Mouse (Mus musculus): Measurements from ENCODE around the gene Plxna1. TPM values are rescaled to one million over a fixed set of nuclear protein-coding genes. Genes with fewer than 3 reads are reported as not detected.

Gene Plxna1
- polyA plus RNA-seq, 1 experiment from 2014 or later, result 11.5 TPM

- H3K9ac ChIP-seq (ENCODE audit: low read length), result no peak overlapping the region
- H3K4me2 ChIP-seq (replicated peaks; ENCODE audit: low read depth), result no peak overlapping the region
- no peaks in the 10 kb centered on the region for H3K9me3 ChIP-seq (ENCODE audit: control insufficient read depth, low read length)
- H3K36me3 ChIP-seq (ENCODE audit: control insufficient read depth, insufficient read depth, low read length), result no peaks in the 10 kb centered on the region
- WGBS, result 43% methylated on average over 6 of the region's 6 CpGs
- no peaks in the 10 kb centered on the region for H3K27me3 ChIP-seq (ENCODE audit: control insufficient read depth, insufficient read depth, low read length)
- TF ChIP-seq EP300 (optimal IDR thresholded peaks at IDR 0.05), result no peak
- TF ChIP-seq CTCF (IDR thresholded peaks at IDR 0.05; ENCODE audit: low read depth), result no peak
- DNase-seq (ENCODE audit: low spot score) (peak; percentile 33), ATAC-seq (ENCODE audit: low FRiP score, low TSS enrichment) (peak; percentile 74)
- no peak overlapping the region for H3K27ac ChIP-seq (replicated peaks)
- no peaks in the 10 kb centered on the region for H3K4me1 ChIP-seq (replicated peaks; ENCODE audit: control insufficient read depth, insufficient read depth)
- H3K4me3 ChIP-seq (ENCODE audit: low read depth, low read length), result no peak overlapping the region
Observed at GRCm38 (mm10) chr6:89286700-89287428, 75.6 kb downstream of the Plxna1 start.

- ATAC-seq (ENCODE audit: low FRiP score, low TSS enrichment) (no peak), DNase-seq (ENCODE audit: low spot score) (no peak)
- Histone ChIP-seq H3K27me3 (ENCODE audit: control insufficient read depth, insufficient read depth, low read length) (no peaks in the 10 kb centered on the region), H3K36me3 (ENCODE audit: control insufficient read depth, insufficient read depth, low read length) (no peaks in the 10 kb centered on the region), H3K9me3 (ENCODE audit: control insufficient read depth, low read length) (no peaks in the 10 kb centered on the region), H3K4me1 (replicated peaks; ENCODE audit: control insufficient read depth, insufficient read depth) (no peaks in the 10 kb centered on the region), H3K4me3 (ENCODE audit: low read depth, low read length) (no peak overlapping the region), H3K4me2 (replicated peaks; ENCODE audit: low read depth) (no peak overlapping the region), H3K27ac (replicated peaks) (no peak overlapping the region), H3K9ac (ENCODE audit: low read length) (no peak overlapping the region)
- TF ChIP-seq CTCF (IDR thresholded peaks at IDR 0.05; ENCODE audit: low read depth), result no peak
- no peak for TF ChIP-seq EP300 (optimal IDR thresholded peaks at IDR 0.05)
- 69% methylated on average over 3 of the region's 3 CpGs for WGBS
Observed at GRCm38 (mm10) chr6:89286286-89286655, 76.1 kb downstream of the Plxna1 start.

- H3K4me2 ChIP-seq (replicated peaks; ENCODE audit: low read depth), result no peak overlapping the region
- no peaks in the 10 kb centered on the region for H3K9me3 ChIP-seq (ENCODE audit: control insufficient read depth, low read length)
- no peak for DNase-seq (ENCODE audit: low spot score)
- 62% methylated on average over 9 of the region's 9 CpGs for WGBS
- H3K9ac ChIP-seq (ENCODE audit: low read length), result no peak overlapping the region
- TF ChIP-seq EP300 (optimal IDR thresholded peaks at IDR 0.05), result no peak
- no peak for TF ChIP-seq CTCF (IDR thresholded peaks at IDR 0.05; ENCODE audit: low read depth)
- no peaks in the 10 kb centered on the region for H3K4me1 ChIP-seq (replicated peaks; ENCODE audit: control insufficient read depth, insufficient read depth)
- no peak overlapping the region for H3K4me3 ChIP-seq (ENCODE audit: low read depth, low read length)
- no peak for ATAC-seq (ENCODE audit: low FRiP score, low TSS enrichment)
- no peaks in the 10 kb centered on the region for H3K36me3 ChIP-seq (ENCODE audit: control insufficient read depth, insufficient read depth, low read length)
- no peaks in the 10 kb centered on the region for H3K27me3 ChIP-seq (ENCODE audit: control insufficient read depth, insufficient read depth, low read length)
- no peak overlapping the region for H3K27ac ChIP-seq (replicated peaks)
Observed at GRCm38 (mm10) chr6:89285561-89286285, 76.7 kb downstream of the Plxna1 start.

- ATAC-seq (ENCODE audit: low FRiP score, low TSS enrichment), result no peak
- TF ChIP-seq EP300 (optimal IDR thresholded peaks at IDR 0.05), result no peak
- no peaks in the 10 kb centered on the region for H3K36me3 ChIP-seq (ENCODE audit: control insufficient read depth, insufficient read depth, low read length)
- no peak overlapping the region for H3K4me3 ChIP-seq (ENCODE audit: low read depth, low read length)
- no peaks in the 10 kb centered on the region for H3K4me1 ChIP-seq (replicated peaks; ENCODE audit: control insufficient read depth, insufficient read depth)
- no peak overlapping the region for H3K9ac ChIP-seq (ENCODE audit: low read length)
- no peak overlapping the region for H3K4me2 ChIP-seq (replicated peaks; ENCODE audit: low read depth)
- H3K9me3 ChIP-seq (ENCODE audit: control insufficient read depth, low read length), result no peaks in the 10 kb centered on the region
- H3K27me3 ChIP-seq (ENCODE audit: control insufficient read depth, insufficient read depth, low read length), result no peaks in the 10 kb centered on the region
- no peak for DNase-seq (ENCODE audit: low spot score)
- no peak overlapping the region for H3K27ac ChIP-seq (replicated peaks)
Observed at GRCm38 (mm10) chr6:89285116-89285515, 77.3 kb downstream of the Plxna1 start.

GRCm38 (mm10) chr6:89283095-89283494 lies 79.3 kb downstream of the Plxna1 start:
- Histone ChIP-seq H3K27me3 (ENCODE audit: control insufficient read depth, insufficient read depth, low read length) (no peaks in the 10 kb centered on the region), H3K27ac (replicated peaks) (no peak overlapping the region), H3K9me3 (ENCODE audit: control insufficient read depth, low read length) (no peaks in the 10 kb centered on the region), H3K36me3 (ENCODE audit: control insufficient read depth, insufficient read depth, low read length) (no peaks in the 10 kb centered on the region), H3K4me3 (ENCODE audit: low read depth, low read length) (no peak overlapping the region), H3K4me1 (replicated peaks; ENCODE audit: control insufficient read depth, insufficient read depth) (no peaks in the 10 kb centered on the region), H3K9ac (ENCODE audit: low read length) (no peak overlapping the region), H3K4me2 (replicated peaks; ENCODE audit: low read depth) (no peak overlapping the region)
- DNase-seq (ENCODE audit: low spot score), result no peak
- TF ChIP-seq EP300 (optimal IDR thresholded peaks at IDR 0.05), result no peak
- peak; percentile 19; the same call in 1 of the 2 replicates for TF ChIP-seq CTCF (IDR thresholded peaks at IDR 0.05; ENCODE audit: low read depth)
- no peak for ATAC-seq (ENCODE audit: low FRiP score, low TSS enrichment)
- 92% methylated on average over 4 of the region's 4 CpGs for WGBS

- H3K9ac ChIP-seq (ENCODE audit: low read length), result no peak overlapping the region
- no peak overlapping the region for H3K4me3 ChIP-seq (ENCODE audit: low read depth, low read length)
- H3K36me3 ChIP-seq (ENCODE audit: control insufficient read depth, insufficient read depth, low read length), result no peaks in the 10 kb centered on the region
- H3K27me3 ChIP-seq (ENCODE audit: control insufficient read depth, insufficient read depth, low read length), result no peaks in the 10 kb centered on the region
- H3K4me2 ChIP-seq (replicated peaks; ENCODE audit: low read depth), result no peak overlapping the region
- WGBS, result 42% methylated on average over 5 of the region's 5 CpGs
- DNase-seq (ENCODE audit: low spot score) (peak; percentile 23), ATAC-seq (ENCODE audit: low FRiP score, low TSS enrichment) (peak; percentile 49; the same call in 1 of the 2 replicates)
- H3K4me1 ChIP-seq (replicated peaks; ENCODE audit: control insufficient read depth, insufficient read depth), result no peaks in the 10 kb centered on the region
- TF ChIP-seq CTCF (IDR thresholded peaks at IDR 0.05; ENCODE audit: low read depth) (no peak), EP300 (optimal IDR thresholded peaks at IDR 0.05) (no peak)
- H3K9me3 ChIP-seq (ENCODE audit: control insufficient read depth, low read length), result no peaks in the 10 kb centered on the region
- no peak overlapping the region for H3K27ac ChIP-seq (replicated peaks)
Observed at GRCm38 (mm10) chr6:89282626-89283025, 79.8 kb downstream of the Plxna1 start.
